Mouse (Mus musculus) erythroblast, adult 5-6 weeks (primary cell): Measurements from ENCODE around the gene Abca3. TPM values are rescaled to one million over a fixed set of nuclear protein-coding genes. Genes with fewer than 3 reads are reported as not detected.
A peak's percentile ranks its signal among the peaks of the same experiment; 100 is the strongest.
"Not testable (repeated sequence)": the region's sequence is repeated elsewhere in the genome, so short reads cannot be mapped to it uniquely, and the experiment has no call there.

Source experiments
- ATAC-seq: replicated peaks from 2 replicates; pipeline ENCODE4 v1.8.0; 2016; ENCODE audit warnings: moderate number of reproducible peaks, mild to moderate bottlenecking, moderate TSS enrichment, inconsistent platforms; ENCODE audit not compliant: poor library complexity, low FRiP score, severe bottlenecking
- total RNA-seq, 2 experiments: library from RNA; stranded (forward) in 1 of 2; stranded (reverse) in 1 of 2; fragments of 150-400 nt in 1 of 2; fragments of 200-764, 138-1000 nt in 1 of 2; gene quantifications; 2 replicates each; pipeline versions ENCODE4 v1.2.3 to v1.2.4; 2015 to 2017; ENCODE audit warnings: low replicate concordance in 2 of 2

The Abca3 gene
- total RNA-seq, 2 experiments from 2014 or later, result 7.3 to 11.1 TPM

- no peak for ATAC-seq
Observed at GRCm38 (mm10) chr17:24375886-24376285, 24.1 kb downstream of the Abca3 start.

GRCm38 (mm10) chr17:24378496-24378895 lies 26.7 kb downstream of the Abca3 start:
- no peak for ATAC-seq

GRCm38 (mm10) chr17:24383789-24384188 lies 32.0 kb downstream of the Abca3 start:
- ATAC-seq, result no peak

- ATAC-seq, result no peak
Observed at GRCm38 (mm10) chr17:24388711-24389110, 37.0 kb downstream of the Abca3 start.

GRCm38 (mm10) chr17:24389865-24390264 lies 38.1 kb downstream of the Abca3 start:
- ATAC-seq, result no peak

- peak; percentile 59; the same call in 1 of the 2 replicates for ATAC-seq
Observed at GRCm38 (mm10) chr17:24391149-24391548, 39.4 kb downstream of the Abca3 start.

- no peak for ATAC-seq
Observed at GRCm38 (mm10) chr17:24393527-24393926, 41.8 kb downstream of the Abca3 start.

- no peak for ATAC-seq
Observed at GRCm38 (mm10) chr17:24394456-24394855, 42.7 kb downstream of the Abca3 start.

- no peak for ATAC-seq
Observed at GRCm38 (mm10) chr17:24402371-24402770, 50.6 kb downstream of the Abca3 start.

GRCm38 (mm10) chr17:24407116-24407803 lies 55.5 kb downstream of the Abca3 start:
- ATAC-seq, result no peak

- ATAC-seq, result peak; percentile 51
Observed at GRCm38 (mm10) chr17:24413557-24414211, 61.9 kb downstream of the Abca3 start.

GRCm38 (mm10) chr17:24414230-24414976 lies 62.7 kb downstream of the Abca3 start, which contains the start of gene Rnps1:
Rnps1 (plus strand) TSS chr17:24414565.
- ATAC-seq, result peak; percentile 83

- peak; percentile 3 for ATAC-seq
Observed at GRCm38 (mm10) chr17:24415011-24415410, 63.3 kb downstream of the Abca3 start.

GRCm38 (mm10) chr17:24416051-24416652 lies 64.4 kb downstream of the Abca3 start:
- ATAC-seq, result no peak

- ATAC-seq, result no peak
Observed at GRCm38 (mm10) chr17:24423114-24423513, 71.4 kb downstream of the Abca3 start.

- ATAC-seq, result no peak
Observed at GRCm38 (mm10) chr17:24424489-24424888, 72.7 kb downstream of the Abca3 start.

GRCm38 (mm10) chr17:24425326-24425725 lies 73.6 kb downstream of the Abca3 start:
- not testable (repeated sequence) for ATAC-seq

GRCm38 (mm10) chr17:24425905-24426304 lies 74.2 kb downstream of the Abca3 start:
- ATAC-seq, result no peak

GRCm38 (mm10) chr17:24426471-24427169 lies 74.9 kb downstream of the Abca3 start, which contains the start of gene Eci1:
Eci1 (plus strand) TSS chr17:24426641.
- peak; percentile 97 for ATAC-seq

- peak; percentile 18; the same call in 1 of the 2 replicates for ATAC-seq
Observed at GRCm38 (mm10) chr17:24427170-24427557, 75.4 kb downstream of the Abca3 start.
